Mouse (Mus musculus) 3134 (cell line): ENCODE measurements around the gene Susd1.

Source experiments
- DNase-seq: peaks from one replicate; pipeline ENCODE4 v3.0.0-alpha.2; 2011; ENCODE audit warnings: low spot score; ENCODE audit not compliant: insufficient read length; ENCODE audit errors: extremely low read depth

The Susd1 gene

GRCm38 (mm10) chr4:59382131-59382530, 56.3 kb downstream of the Susd1 start:
- DNase-seq, result no peak

- peak; percentile 76 for DNase-seq
These were observed 57.3 kb downstream of the Susd1 start for GRCm38 (mm10) chr4:59381007-59381743.

DNA sequence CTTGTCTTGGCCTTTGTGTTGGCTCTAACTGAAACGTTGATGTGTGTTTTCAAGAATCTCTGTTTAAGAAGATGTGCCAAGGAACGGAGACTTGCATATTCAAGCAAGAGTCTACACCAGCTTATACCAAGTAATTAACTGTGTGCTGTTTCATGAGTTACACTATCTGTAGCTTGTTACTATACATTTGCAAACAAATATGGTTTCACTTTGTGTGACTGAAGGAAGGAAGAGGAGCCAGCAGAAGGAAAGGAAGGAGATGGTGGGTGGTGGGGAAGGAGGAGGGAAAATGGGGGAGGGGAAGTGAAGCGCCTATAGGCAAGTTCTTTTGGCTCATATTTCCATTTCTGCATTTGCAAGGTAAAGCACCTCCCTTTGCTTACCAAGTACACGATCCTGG, 58.0 kb downstream of the Susd1 start:
- DNase-seq, result no peak

- no peak for DNase-seq
These were observed 58.6 kb downstream of the Susd1 start for GRCm38 (mm10) chr4:59379876-59380275.

GRCm38 (mm10) chr4:59378631-59379030, 59.8 kb downstream of the Susd1 start:
- no peak for DNase-seq

DNA sequence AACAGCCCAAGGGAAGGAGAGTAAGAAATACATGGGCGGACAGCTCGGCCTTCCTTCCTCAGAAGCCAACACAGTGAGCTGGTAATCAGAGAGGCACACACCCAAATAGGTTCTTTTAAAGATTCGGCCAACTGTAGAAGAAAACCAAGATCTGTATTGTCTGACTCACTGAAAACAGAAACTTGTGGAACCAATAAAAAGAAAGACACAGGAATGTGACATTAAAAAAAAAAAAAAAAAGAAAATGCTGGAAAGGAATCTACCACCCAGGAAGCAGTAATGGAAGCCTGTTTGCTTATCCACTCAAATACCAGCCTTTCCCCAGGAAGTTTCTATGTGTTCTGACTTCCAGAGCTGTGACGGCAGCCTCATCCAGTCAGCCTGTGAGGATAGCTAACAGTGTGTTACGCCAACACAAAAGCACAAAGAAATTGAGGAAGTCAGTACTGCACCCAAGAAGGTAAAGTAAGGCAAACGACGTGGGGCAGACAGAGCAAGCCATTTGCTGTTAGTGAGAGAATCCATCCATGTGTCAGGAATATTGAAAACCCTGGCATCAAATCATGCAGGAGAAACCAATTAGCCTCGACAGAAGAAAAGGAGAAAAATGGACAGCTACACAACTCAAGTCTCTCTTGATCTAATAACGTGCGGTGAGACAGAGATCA, 64.0 kb downstream of the Susd1 start:
- no peak for DNase-seq

DNA sequence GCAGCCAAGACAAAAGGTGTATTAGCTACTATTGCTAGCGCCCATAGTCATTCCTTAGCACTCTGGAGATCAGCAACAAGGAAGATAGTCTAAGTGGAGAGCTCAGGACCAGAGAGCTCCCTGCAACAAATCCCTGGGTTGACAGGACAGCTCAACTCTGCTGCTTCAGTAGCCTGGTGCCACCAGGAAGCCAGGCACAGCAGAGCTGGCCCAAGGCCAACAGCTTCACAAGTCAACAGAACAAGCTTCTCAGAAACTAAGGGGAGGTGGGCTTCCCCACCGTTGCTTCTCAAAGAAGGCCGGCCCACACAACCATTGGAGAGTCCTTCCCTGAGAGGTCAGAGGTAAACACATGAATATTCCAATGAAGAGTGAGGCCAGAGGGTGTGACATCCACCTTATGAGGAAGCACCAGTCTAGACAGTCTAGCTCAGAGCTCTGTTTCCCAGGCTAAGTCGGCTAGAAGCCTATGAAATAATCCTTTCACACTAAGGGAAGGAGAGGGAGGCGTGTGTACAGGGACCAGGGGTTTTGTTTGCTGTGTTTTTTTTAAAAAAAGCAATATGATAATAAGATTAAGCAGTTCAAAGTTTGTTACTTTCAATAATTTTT, 65.8 kb downstream of the Susd1 start:
- DNase-seq, result no peak

DNA sequence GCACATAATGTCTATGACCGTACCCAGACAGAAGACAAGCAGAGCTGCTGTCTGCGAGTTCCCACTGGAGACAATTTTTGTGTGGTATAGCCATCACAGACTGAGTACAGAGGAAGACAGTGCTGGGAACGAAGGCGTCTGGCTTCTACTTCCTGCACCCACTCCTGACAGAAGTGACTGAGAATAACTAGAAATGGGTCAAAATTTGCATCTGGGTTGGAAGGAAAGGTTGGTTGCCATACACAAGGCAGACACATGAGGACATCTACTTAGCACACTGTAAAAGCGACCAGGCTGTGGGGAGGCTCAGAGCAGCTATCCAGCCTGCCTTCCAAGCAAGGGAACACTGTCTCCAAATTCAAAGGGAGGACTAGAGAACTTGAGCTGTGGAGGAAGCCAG, 66.5 kb downstream of the Susd1 start:
- no peak for DNase-seq

GRCm38 (mm10) chr4:59369941-59370340, 68.5 kb downstream of the Susd1 start:
- DNase-seq, result no peak

- DNase-seq, result no peak
These were observed 70.3 kb downstream of the Susd1 start for GRCm38 (mm10) chr4:59368118-59368517.

GRCm38 (mm10) chr4:59366206-59366605, 72.2 kb downstream of the Susd1 start:
- DNase-seq, result no peak

DNA sequence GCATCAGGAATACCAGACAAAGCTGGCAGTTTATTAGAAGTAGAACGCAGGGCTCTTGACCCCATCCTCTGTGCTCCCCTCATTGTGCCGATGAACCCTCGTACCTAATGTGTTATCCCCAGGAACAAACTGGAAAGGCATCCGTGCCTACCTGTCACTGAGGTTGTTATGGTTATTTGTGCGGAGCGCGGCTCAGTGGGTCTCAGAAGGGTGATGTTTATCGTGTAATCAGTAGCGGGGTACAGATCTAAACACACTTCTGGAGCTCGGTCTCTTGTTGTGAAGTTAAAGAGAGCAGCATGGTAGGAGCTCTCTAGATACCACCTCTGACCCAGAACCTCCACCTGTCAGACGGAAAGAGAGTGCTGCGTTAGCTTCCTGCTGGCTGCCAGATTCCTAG, 72.9 kb downstream of the Susd1 start:
- DNase-seq, result no peak

DNA sequence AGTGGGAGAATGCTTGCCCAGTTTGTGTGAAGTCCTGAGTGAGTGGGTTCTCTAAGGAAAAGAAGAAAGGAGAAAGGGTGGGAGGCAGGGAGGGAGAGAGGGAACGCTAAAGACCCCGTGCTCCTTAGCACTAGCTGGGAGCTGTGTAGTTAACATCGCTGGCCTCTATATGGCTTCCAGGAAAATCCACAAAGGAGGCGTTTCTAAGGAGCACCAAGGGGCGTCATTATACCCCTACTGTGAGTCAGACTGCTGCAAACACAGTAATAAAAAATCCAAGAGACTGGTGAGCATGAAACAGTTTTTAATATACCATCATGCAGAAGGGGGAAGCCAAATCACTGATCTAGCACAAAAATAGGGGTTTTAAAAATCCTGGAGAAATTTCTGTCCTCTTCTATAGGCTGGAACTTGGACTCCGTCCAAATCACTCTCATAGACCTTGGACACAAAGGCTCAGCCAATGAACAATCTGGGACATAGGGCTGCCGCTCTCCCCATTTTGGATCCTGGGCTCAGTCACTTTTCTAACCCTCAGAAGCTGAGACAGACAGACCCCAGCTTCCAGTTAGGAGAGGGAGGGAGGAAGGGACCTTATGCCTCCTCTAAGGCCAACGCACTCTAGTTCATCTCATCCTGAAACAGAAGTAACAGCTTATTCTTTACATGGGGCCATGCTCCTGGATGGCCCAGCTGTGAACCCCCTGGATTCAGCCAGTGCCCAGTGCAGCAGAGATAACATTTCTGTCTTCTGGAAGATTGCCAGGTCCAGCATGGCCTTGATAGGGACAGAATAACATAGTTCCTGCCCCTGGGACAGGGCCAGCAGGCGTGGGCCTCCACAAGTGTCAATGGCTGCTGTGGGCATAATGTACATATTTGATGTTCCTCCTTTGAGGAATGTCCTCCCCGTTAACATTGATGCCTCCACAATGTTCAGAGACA, 73.9 kb downstream of the Susd1 start:
- no peak for DNase-seq

DNA sequence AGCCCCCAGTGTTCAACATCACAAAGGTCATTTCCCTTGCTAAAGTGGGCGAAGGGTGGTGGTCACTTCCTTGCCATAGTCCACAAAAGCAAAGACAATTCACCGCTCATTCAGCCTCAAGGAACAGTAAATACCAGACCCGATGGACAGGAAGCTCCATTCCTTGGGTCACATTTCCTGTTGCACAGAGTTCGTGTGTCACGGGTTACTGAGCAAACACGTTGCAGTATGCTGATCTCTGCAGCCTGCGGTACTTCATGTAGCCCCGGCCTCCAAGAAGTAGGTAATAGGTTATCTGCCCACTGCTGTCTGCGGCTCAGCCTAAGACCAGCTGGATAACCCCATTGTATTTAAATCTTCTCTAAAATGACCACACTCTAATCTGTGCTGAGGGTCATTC, 75.4 kb downstream of the Susd1 start:
- DNase-seq, result no peak

GRCm38 (mm10) chr4:59360704-59361103, 77.7 kb downstream of the Susd1 start:
- DNase-seq, result peak; percentile 53

DNA sequence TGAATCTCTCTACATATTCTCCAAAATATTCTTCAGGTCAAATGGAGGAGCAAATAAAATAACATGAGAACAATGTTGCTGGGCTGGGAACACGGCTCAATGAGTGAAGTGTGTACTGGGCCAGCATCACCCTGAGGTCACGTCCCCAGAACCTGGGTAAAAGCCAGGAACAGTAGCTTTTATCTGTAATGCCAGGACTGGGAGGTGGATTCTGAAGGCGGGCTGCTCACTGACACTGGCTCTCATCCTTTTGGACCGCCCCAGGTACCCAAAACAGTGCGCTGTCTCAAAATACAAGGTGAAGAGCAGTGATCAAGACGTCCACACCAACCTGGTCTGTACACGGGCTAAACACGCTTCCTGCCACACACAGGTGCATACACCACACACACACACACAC, 78.5 kb downstream of the Susd1 start:
- DNase-seq, result no peak

- no peak for DNase-seq
These were observed 79.5 kb downstream of the Susd1 start for GRCm38 (mm10) chr4:59358960-59359359.

GRCm38 (mm10) chr4:59355421-59355820, 83.0 kb downstream of the Susd1 start:
- no peak for DNase-seq

DNA sequence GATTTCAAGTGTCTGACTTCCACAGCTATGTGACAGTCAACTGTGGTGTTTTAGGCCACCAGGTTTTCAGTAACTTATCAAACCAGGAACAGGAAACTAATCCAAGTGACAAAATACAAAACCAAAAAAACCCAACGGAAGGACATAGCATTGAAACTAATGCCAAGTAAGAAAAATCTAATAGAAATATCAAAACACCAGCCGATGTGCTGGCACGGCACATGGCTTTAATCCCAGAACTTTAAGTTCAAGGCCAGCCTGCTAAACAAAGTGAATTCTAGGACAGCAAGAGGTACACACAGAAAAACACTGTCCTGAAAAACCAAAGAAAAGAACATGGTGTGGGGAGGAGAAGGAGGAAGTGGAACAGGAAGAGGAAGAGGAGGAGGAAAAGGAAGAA, 83.8 kb downstream of the Susd1 start:
- no peak for DNase-seq

- DNase-seq, result no peak
These were observed 86.5 kb downstream of the Susd1 start for GRCm38 (mm10) chr4:59351938-59352337.

DNA sequence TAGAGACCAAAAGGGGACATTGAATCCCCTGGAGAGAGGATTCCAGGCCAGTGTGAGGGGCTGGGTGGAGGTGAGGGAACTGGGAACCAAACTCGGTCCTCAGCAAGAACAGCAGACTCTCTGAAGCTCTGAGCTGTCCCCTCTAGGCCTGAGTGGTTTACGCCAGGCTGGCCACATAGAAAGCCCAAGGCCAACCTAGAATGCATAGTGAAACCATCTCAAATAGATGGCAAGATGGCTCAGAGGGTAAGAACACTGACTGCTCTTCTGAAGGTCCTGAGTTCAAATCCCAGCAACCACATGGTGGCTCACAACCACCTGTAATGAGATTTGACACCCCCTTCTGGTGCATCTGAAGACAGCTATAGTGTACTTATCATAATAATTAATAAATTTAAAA, 88.1 kb downstream of the Susd1 start:
- no peak for DNase-seq
